Mouse (Mus musculus) kidney, postnatal 0 days (tissue): ENCODE data around the gene Ampd3. TPM values are rescaled to one million over a fixed set of nuclear protein-coding genes. Genes with fewer than 3 reads are reported as not detected.
A peak's percentile ranks its signal among the peaks of the same experiment; 100 is the strongest.

Experiments used
- ATAC-seq: fragments of 200-750 bp; cut with Nextera tagmentation; replicated peaks from 2 replicates; pipeline ENCODE4 v1.8.0; 2017; ENCODE audit warnings: low read depth, moderate number of reproducible peaks, moderate TSS enrichment, moderate library complexity; ENCODE audit not compliant: low FRiP score
- DNase-seq: peaks from one replicate; pipeline ENCODE4 v3.0.0-alpha.2; 2016; ENCODE audit warnings: low spot score
- H3K27ac ChIP-seq: fragments of 300-500 bp; sonication (generic); 2 replicates; pipeline ENCODE4 v1.5.1; 2014; ENCODE audit warnings: mild to moderate bottlenecking
- H3K27me3 ChIP-seq: fragments of 300-500 bp; sonication (generic); 2 replicates; pipeline ENCODE4 v1.6.1; 2014; ENCODE audit warnings: low read length, mixed read lengths; ENCODE audit not compliant: insufficient read depth
- H3K36me3 ChIP-seq: fragments of 300-500 bp; sonication (generic); 2 replicates; pipeline ENCODE4 v1.6.1; 2014; ENCODE audit warnings: low read length, mixed read lengths; ENCODE audit not compliant: insufficient read depth
- H3K4me1 ChIP-seq: fragments of 300-500 bp; sonication (generic); replicated peaks from 2 replicates; pipeline ENCODE4 v1.6.1; 2014; ENCODE audit warnings: antibody characterized with exemption, low read length, mixed read lengths; ENCODE audit not compliant: insufficient read depth
- H3K4me2 ChIP-seq: fragments of 300-500 bp; sonication (generic); 2 replicates; pipeline ENCODE4 v1.6.1; 2014; ENCODE audit warnings: mild to moderate bottlenecking, low read length, moderate library complexity, mixed read lengths
- H3K4me3 ChIP-seq: fragments of 300-500 bp; sonication (generic); replicated peaks from 2 replicates; pipeline ENCODE4 v1.5.1; 2014; ENCODE audit warnings: low read depth, low read length
- H3K9ac ChIP-seq: fragments of 300-500 bp; sonication (generic); 2 replicates; pipeline ENCODE4 v1.6.1; 2014; ENCODE audit warnings: low read depth, low read length
- H3K9me3 ChIP-seq: fragments of 300-500 bp; sonication (generic); replicated peaks from 2 replicates; pipeline ENCODE4 v1.6.1; 2016; ENCODE audit warnings: low read length, inconsistent platforms, mixed read lengths
- CTCF ChIP-seq: IDR thresholded peaks from 2 replicates; pipeline ENCODE4 v1.5.1; 2016; ENCODE audit warnings: antibody characterized with exemption, low read depth, mild to moderate bottlenecking, moderate library complexity
- WGBS: fragments of 180-500 bp; shearing (Covaris S2); extraction: QIAGEN DNeasy Blood & Tissue Kit; methylation state at CpG from one replicate; pipeline ENCODE4 v1.1.7; 2014; 5-methylcytosine and 5-hydroxymethylcytosine counted together
- polyA plus RNA-seq: library from polyadenylated mRNA; unstranded; fragments of >200 nt; fragmentation: Nextera tagmentation; extraction: Ambion mirVana; gene quantifications from 2 replicates; pipeline ENCODE4 v1.2.1, GENCODE M21; 2015

Ampd3 gene
- polyA plus RNA-seq, 1 experiment from 2014 or later: 12.7 TPM

DNA sequence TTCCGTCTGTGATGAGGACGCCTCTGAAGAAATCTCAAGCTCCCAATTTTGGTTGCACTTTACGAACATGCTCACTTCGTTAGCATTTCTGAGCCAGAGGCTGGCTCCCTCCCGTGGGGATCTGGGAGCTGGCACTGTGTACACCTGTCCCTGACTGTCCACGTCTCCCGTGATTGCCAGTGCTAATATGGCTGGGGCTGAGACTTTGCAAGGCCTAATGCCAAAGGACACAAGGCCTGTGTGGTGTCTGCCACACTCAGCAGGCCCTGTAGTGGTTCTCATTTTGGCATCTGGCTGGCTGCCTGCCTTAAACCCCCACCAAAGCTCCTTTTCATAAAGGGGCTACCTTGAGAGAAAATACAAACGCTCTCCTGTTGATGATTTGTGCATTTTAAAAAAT, 43.0 kb downstream of the Ampd3 start:
- Histone ChIP-seq H3K27ac (no peak overlapping the region), H3K4me2 (no peak overlapping the region), H3K9ac (no peak overlapping the region), H3K36me3 (0 out of 2 replicates have a peak, but pooled peaks cover 19% of the 10 kb centered on the region), H3K9me3 (no peaks in the 10 kb centered on the region), H3K27me3 (no peaks in the 10 kb centered on the region), H3K4me3 (no peak overlapping the region), H3K4me1 (no peaks in the 10 kb centered on the region)
- DNase-seq (no peak), ATAC-seq (no peak)
- 90% methylated on average over 8 of the region's 8 CpGs for WGBS
- no peak for TF ChIP-seq CTCF

DNA sequence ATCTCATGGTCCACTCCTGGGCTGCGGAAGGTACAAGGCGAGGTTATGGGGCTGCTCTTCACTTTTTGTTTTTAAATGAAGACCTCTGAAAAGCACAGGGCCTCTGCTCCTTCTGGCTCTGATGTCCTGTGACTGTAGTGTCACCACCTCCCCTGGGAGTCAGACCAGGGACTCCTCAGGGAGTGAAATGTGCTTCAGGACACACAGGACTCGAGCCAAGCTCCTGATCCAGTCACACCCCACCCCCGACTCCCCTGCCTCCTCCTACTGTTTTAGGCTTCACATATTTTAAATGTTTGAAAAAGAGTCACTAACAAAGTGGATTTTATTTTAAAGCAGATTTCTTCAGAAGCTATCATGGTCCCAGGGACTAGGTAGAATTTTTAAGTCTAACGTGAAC, 43.5 kb downstream of the Ampd3 start:
- no peaks in the 10 kb centered on the region for H3K4me1 ChIP-seq
- 0 out of 2 replicates have a peak, but pooled peaks cover 19% of the 10 kb centered on the region for H3K36me3 ChIP-seq
- H3K9ac ChIP-seq: no peak overlapping the region
- H3K4me2 ChIP-seq: no peak overlapping the region
- no peak for TF ChIP-seq CTCF
- no peaks in the 10 kb centered on the region for H3K9me3 ChIP-seq
- no peak overlapping the region for H3K27ac ChIP-seq
- H3K4me3 ChIP-seq: no peak overlapping the region
- WGBS: 79% methylated on average over 5 of the region's 5 CpGs
- DNase-seq: no peak
- no peaks in the 10 kb centered on the region for H3K27me3 ChIP-seq
- ATAC-seq: no peak

DNA sequence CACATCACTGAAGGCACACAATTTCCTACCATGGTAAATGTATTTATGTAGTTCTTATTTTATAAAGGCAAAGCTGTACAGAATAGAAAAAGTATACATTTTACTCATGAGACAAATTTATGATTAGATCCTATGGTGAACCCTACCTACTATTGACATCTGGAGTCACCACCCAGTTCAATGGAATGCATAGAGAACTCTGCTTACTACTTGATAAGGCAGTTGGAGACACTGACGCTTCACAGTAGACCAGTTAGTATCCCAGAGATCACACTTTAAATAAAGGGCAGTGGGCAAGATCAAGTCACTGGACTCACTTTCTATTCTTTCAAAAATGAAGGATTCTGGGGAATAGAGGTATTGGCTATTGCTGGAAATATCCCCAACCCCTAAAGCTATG, 46.0 kb downstream of the Ampd3 start:
- ATAC-seq (no peak), DNase-seq (no peak)
- WGBS: 91% methylated on average over 1 of the region's 1 CpGs
- H3K27ac ChIP-seq: no peak overlapping the region
- no peaks in the 10 kb centered on the region for H3K4me1 ChIP-seq
- no peaks in the 10 kb centered on the region for H3K9me3 ChIP-seq
- no peak overlapping the region for H3K4me2 ChIP-seq
- no peak overlapping the region for H3K4me3 ChIP-seq
- H3K36me3 ChIP-seq: 0 out of 2 replicates have a peak, but pooled peaks cover 16% of the 10 kb centered on the region
- H3K27me3 ChIP-seq: no peaks in the 10 kb centered on the region
- no peak overlapping the region for H3K9ac ChIP-seq
- no peak for TF ChIP-seq CTCF

DNA sequence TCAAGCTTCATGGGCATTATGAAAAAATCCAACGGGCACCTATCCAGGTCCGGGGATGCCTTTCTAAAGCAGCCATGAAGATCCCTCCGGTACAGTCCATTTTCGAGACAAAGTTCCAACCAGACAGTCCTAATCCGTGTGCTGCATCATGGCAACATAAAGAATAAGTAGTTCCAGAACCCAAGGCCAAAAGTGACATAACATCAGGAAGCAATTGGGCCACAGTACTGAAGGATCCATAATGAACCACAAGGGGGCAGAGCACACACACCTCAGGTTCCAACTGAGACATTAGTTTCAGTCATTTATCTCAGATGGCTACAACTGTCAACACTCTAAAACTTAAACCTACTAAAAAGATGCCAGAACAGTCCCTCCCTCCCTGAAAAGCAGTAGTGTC, 48.0 kb downstream of the Ampd3 start:
- peak; percentile 43; the same call in 1 of the 2 replicates for ATAC-seq

DNA sequence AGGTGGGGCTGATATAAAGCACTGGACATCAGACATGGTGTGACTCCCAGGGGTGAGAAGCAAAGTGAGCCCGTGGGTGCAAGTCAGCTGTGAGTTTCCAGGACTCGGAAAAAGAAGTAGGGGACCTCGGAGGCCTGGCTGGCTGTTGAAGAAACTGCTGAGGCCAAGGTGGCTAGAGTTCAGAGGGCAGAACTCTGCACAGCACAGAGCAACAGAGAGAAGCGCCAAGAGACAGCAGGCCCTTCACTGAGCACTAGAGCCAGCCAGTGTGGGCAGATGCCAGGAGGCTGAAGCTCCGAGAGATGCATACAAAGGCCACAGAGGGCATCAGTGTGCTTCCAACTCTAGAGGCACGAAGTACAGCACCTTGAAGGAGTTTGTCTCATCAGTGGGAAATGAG, 50.2 kb downstream of the Ampd3 start:
- H3K36me3 ChIP-seq: 0 out of 2 replicates have a peak, but pooled peaks cover 6% of the 10 kb centered on the region
- WGBS: 65% methylated on average over 6 of the region's 6 CpGs
- no peak overlapping the region for H3K9ac ChIP-seq
- H3K27ac ChIP-seq: no peak overlapping the region
- TF ChIP-seq CTCF: no peak
- no peak overlapping the region for H3K4me2 ChIP-seq
- no peaks in the 10 kb centered on the region for H3K9me3 ChIP-seq
- H3K4me3 ChIP-seq: no peak overlapping the region
- H3K4me1 ChIP-seq: 0 out of 2 replicates have a peak, but pooled peaks cover 3% of the 10 kb centered on the region
- no peaks in the 10 kb centered on the region for H3K27me3 ChIP-seq
- DNase-seq (no peak), ATAC-seq (no peak)

More for the DNA sequence above, 48.0 kb downstream of the Ampd3 start:
- WGBS: 75% methylated on average over 5 of the region's 5 CpGs
- no peak overlapping the region for H3K27ac ChIP-seq
- no peak overlapping the region for H3K4me3 ChIP-seq
- H3K9me3 ChIP-seq: no peaks in the 10 kb centered on the region
- H3K36me3 ChIP-seq: 0 out of 2 replicates have a peak, but pooled peaks cover 12% of the 10 kb centered on the region
- no peak overlapping the region for H3K9ac ChIP-seq
- no peaks in the 10 kb centered on the region for H3K4me1 ChIP-seq
- H3K27me3 ChIP-seq: no peaks in the 10 kb centered on the region
- DNase-seq: peak; percentile 87
- peak; percentile 92 for TF ChIP-seq CTCF
- no peak overlapping the region for H3K4me2 ChIP-seq

DNA sequence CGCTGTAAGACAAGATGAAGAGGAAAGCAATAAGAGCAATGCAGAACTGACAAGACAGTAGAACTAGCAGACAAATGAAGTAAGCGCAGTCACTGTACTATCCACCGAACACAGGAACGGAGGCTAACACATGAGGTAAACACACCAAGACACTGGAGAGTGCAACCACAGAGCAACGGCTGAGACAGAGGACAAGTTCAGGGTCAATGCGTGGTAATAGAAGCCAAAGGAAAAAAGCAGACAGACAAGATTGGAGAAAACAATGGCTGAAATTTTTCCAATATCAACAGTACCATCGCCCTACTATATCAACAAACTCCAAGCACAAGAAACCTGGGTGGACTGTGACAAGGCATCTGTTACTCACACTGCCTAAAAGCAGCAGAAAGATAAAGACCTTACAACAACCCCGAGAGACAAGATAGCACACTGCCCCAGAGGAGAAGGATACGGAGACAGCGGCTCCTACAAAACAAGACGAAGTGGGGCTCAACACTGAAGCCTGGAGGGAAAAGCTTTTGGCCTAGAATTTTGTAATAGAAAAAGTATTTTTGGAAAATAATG, 50.9 kb downstream of the Ampd3 start:
- Histone ChIP-seq H3K27ac (no peak overlapping the region), H3K9ac (no peak overlapping the region), H3K4me2 (no peak overlapping the region), H3K4me1 (0 out of 2 replicates have a peak, but pooled peaks cover 3% of the 10 kb centered on the region), H3K36me3 (0 out of 2 replicates have a peak, but pooled peaks cover 6% of the 10 kb centered on the region), H3K4me3 (no peak overlapping the region), H3K27me3 (no peaks in the 10 kb centered on the region), H3K9me3 (no peaks in the 10 kb centered on the region)
- ATAC-seq (no peak), DNase-seq (no peak)
- TF ChIP-seq CTCF: no peak
- WGBS: 76% methylated on average over 11 of the region's 11 CpGs
